Mouse (Mus musculus): ENCODE results near the gene Rcbtb2. TPM values are rescaled to one million over a fixed set of nuclear protein-coding genes. Genes with fewer than 3 reads are reported as not detected.
A peak's percentile ranks its signal among the peaks of the same experiment; 100 is the strongest.

The Rcbtb2 gene
- polyA plus RNA-seq, 1 experiment from 2014 or later, result 110 TPM

- no peaks in the 10 kb centered on the region for H3K36me3 ChIP-seq
- H3K4me2 ChIP-seq, result no peak overlapping the region
- H3K4me3 ChIP-seq, result no peak overlapping the region
- H3K4me1 ChIP-seq, result peaks cover 5% of the 10 kb centered on the region; the same call in 1 of the 2 replicates
- H3K9me3 ChIP-seq, result no peaks in the 10 kb centered on the region
- no peaks in the 10 kb centered on the region for H3K27me3 ChIP-seq
- 80% methylated on average over 9 of the region's 9 CpGs for WGBS
- H3K9ac ChIP-seq, result no peak overlapping the region
- ATAC-seq (ENCODE audit: borderline replicate concordance, extremely low read depth, low FRiP score, low TSS enrichment), result no peak
- H3K27ac ChIP-seq, result no peak overlapping the region
These were observed 99.6 kb downstream of the Rcbtb2 start for GRCm38 (mm10) chr14:73222316-73222970.

- no peak for ATAC-seq (ENCODE audit: borderline replicate concordance, extremely low read depth, low FRiP score, low TSS enrichment)
- Histone ChIP-seq H3K9ac (no peak overlapping the region), H3K27me3 (no peaks in the 10 kb centered on the region), H3K4me2 (no peak overlapping the region), H3K36me3 (no peaks in the 10 kb centered on the region), H3K9me3 (no peaks in the 10 kb centered on the region), H3K27ac (no peak overlapping the region), H3K4me1 (peaks cover 5% of the 10 kb centered on the region; the same call in 1 of the 2 replicates), H3K4me3 (no peak overlapping the region)
- 64% methylated on average over 3 of the region's 3 CpGs for WGBS
These were observed 103.5 kb downstream of the Rcbtb2 start for GRCm38 (mm10) chr14:73226346-73226745.

- WGBS, result 12% methylated on average over 1 of the region's 1 CpGs
- ATAC-seq (ENCODE audit: borderline replicate concordance, extremely low read depth, low FRiP score, low TSS enrichment), result no peak; the same call in 1 of the 2 replicates
- no peak overlapping the region for H3K9ac ChIP-seq
These were observed 104.0 kb downstream of the Rcbtb2 start for GRCm38 (mm10) chr14:73226849-73227248.

GRCm38 (mm10) chr14:73231286-73231982 lies 108.6 kb downstream of the Rcbtb2 start:
- Histone ChIP-seq H3K36me3 (no peaks in the 10 kb centered on the region), H3K4me3 (no peak overlapping the region), H3K27me3 (no peaks in the 10 kb centered on the region), H3K4me2 (no peak overlapping the region), H3K27ac (no peak overlapping the region), H3K9ac (no peak overlapping the region), H3K9me3 (no peaks in the 10 kb centered on the region), H3K4me1 (peaks cover 17% of the 10 kb centered on the region)
- WGBS, result 39% methylated on average over 5 of the region's 5 CpGs
- no peak for ATAC-seq (ENCODE audit: borderline replicate concordance, extremely low read depth, low FRiP score, low TSS enrichment)

More at GRCm38 (mm10) chr14:73226849-73227248, 104.0 kb downstream of the Rcbtb2 start:
- Histone ChIP-seq H3K36me3 (no peaks in the 10 kb centered on the region), H3K4me2 (no peak overlapping the region), H3K27me3 (no peaks in the 10 kb centered on the region), H3K4me1 (peaks cover 5% of the 10 kb centered on the region; the same call in 1 of the 2 replicates), H3K9me3 (no peaks in the 10 kb centered on the region), H3K27ac (no peak overlapping the region), H3K4me3 (no peak overlapping the region)

DNA sequence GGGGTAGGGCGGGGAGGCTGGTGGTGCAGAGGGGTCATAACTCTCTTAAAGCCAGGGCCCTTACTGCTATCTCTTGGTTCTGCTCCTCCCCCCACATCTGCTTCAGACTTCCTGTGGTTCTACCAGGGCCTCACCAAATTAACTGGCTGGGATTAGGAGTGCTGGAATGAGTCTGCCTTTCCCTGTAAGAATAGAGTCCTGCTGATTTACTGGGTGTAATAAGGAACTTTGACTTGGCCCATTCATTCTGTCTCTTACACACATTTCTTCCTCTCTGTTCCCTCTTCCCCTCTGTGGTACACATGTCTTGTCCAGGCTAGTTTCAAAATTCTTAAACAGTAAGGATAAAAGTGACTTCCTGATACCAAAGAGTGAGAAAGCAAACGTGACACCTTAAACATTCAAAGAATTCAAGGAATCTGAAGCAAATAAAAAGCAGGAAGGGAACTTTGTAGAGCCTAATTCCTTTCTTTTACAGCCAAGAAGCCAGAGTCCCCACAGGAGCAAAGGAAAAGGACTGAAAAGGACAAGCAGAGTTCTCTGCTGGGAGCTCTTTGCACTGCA lies 111.7 kb downstream of the Rcbtb2 start:
- H3K36me3 ChIP-seq, result no peaks in the 10 kb centered on the region
- ATAC-seq (ENCODE audit: borderline replicate concordance, extremely low read depth, low FRiP score, low TSS enrichment), result peak; percentile 45; the same call in 1 of the 2 replicates
- H3K4me1 ChIP-seq, result peaks cover 12% of the 10 kb centered on the region
- no peaks in the 10 kb centered on the region for H3K27me3 ChIP-seq
- H3K9ac ChIP-seq, result no peak overlapping the region
- H3K4me3 ChIP-seq, result no peak overlapping the region
- no peaks in the 10 kb centered on the region for H3K9me3 ChIP-seq
- WGBS, result 13% methylated on average over 2 of the region's 2 CpGs
- H3K27ac ChIP-seq, result peak overlapping the region; percentile 87
- H3K4me2 ChIP-seq, result no peak overlapping the region

- H3K9ac ChIP-seq, result peak within 1 kb of the TSS; percentile 58
- peak within 1 kb of the TSS; percentile 57 for H3K4me2 ChIP-seq
- peaks cover 14% of the 10 kb centered on the region for H3K4me1 ChIP-seq
- 0 out of 2 replicates have a peak, but pooled peaks cover 6% of the 10 kb centered on the region for H3K36me3 ChIP-seq
- peak within 1 kb of the TSS; percentile 93 for H3K27ac ChIP-seq
- peak; percentile 87; the same call in 1 of the 2 replicates for ATAC-seq (ENCODE audit: borderline replicate concordance, extremely low read depth, low FRiP score, low TSS enrichment)
- under 1% methylated on average over 19 of the region's 19 CpGs for WGBS
- no peaks in the 10 kb centered on the region for H3K9me3 ChIP-seq
- no peaks in the 10 kb centered on the region for H3K27me3 ChIP-seq
- peak within 1 kb of the TSS; percentile 54 for H3K4me3 ChIP-seq
These were observed 115.0 kb downstream of the Rcbtb2 start, which contains the start of gene Lpar6 for GRCm38 (mm10) chr14:73237848-73238321. Gene Lpar6, plus strand, starts transcription at chr14:73237895.

DNA sequence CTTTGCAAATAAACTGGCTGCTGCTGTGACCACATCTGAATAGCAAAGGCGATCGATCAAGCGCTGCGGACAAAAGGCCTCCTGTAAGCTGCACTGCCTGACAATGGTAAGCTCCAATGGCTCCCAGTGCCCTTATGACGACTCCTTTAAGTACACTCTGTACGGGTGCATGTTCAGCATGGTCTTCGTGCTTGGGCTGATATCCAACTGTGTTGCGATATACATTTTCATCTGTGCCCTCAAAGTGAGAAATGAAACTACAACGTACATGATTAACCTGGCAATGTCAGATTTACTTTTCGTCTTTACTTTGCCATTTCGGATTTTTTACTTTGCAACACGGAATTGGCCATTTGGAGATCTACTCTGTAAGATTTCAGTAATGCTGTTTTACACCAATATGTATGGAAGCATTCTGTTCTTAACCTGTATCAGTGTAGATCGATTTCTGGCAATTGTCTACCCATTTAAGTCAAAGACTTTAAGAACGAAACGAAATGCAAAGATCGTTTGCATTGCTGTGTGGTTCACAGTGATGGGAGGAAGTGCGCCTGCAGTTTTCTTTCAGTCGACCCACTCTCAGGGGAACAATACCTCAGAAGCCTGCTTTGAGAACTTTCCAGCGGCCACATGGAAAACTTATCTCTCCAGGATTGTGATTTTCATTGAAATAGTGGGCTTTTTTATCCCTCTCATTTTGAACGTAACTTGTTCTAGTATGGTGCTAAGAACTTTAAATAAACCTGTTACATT lies 115.8 kb downstream of the Rcbtb2 start:
- H3K4me2 ChIP-seq, result peak overlapping the region; percentile 57
- peak overlapping the region; percentile 93 for H3K27ac ChIP-seq
- no peaks in the 10 kb centered on the region for H3K27me3 ChIP-seq
- under 1% methylated on average over 20 of the region's 20 CpGs for WGBS
- peak overlapping the region; percentile 54 for H3K4me3 ChIP-seq
- peak; percentile 82 for ATAC-seq (ENCODE audit: borderline replicate concordance, extremely low read depth, low FRiP score, low TSS enrichment)
- H3K9me3 ChIP-seq, result no peaks in the 10 kb centered on the region
- peak overlapping the region; percentile 58 for H3K9ac ChIP-seq
- H3K36me3 ChIP-seq, result 0 out of 2 replicates have a peak, but pooled peaks cover 6% of the 10 kb centered on the region
- peaks cover 14% of the 10 kb centered on the region for H3K4me1 ChIP-seq

DNA sequence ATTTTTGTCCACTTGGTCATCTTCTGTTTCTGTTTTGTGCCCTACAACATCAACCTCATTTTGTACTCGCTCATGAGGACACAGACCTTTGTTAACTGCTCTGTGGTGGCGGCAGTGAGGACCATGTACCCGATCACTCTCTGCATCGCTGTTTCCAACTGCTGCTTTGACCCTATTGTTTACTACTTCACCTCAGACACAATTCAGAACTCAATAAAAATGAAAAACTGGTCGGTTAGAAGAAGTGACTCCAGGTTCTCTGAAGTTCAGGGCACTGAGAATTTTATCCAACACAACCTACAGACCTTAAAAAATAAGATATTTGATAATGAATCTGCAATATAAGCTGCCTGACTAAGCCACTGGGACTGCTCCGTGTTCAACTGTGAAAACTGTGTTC lies 116.5 kb downstream of the Rcbtb2 start:
- H3K4me3 ChIP-seq, result peak overlapping the region; percentile 54
- WGBS, result 0% methylated on average over 6 of the region's 6 CpGs
- H3K4me1 ChIP-seq, result peaks cover 11% of the 10 kb centered on the region
- H3K27me3 ChIP-seq, result no peaks in the 10 kb centered on the region
- H3K36me3 ChIP-seq, result 0 out of 2 replicates have a peak, but pooled peaks cover 6% of the 10 kb centered on the region
- no peak for ATAC-seq (ENCODE audit: borderline replicate concordance, extremely low read depth, low FRiP score, low TSS enrichment)
- H3K9me3 ChIP-seq, result no peaks in the 10 kb centered on the region
- H3K4me2 ChIP-seq, result peak overlapping the region; percentile 57
- peak overlapping the region; percentile 58 for H3K9ac ChIP-seq
- H3K27ac ChIP-seq, result peak overlapping the region; percentile 93

- H3K4me3 ChIP-seq, result no peak overlapping the region
- H3K27ac ChIP-seq, result no peak overlapping the region
- H3K4me2 ChIP-seq, result no peak overlapping the region
- 0 out of 2 replicates have a peak, but pooled peaks cover 6% of the 10 kb centered on the region for H3K36me3 ChIP-seq
- H3K27me3 ChIP-seq, result no peaks in the 10 kb centered on the region
- 18% methylated on average over 3 of the region's 3 CpGs for WGBS
- peaks cover 8% of the 10 kb centered on the region; the same call in 1 of the 2 replicates for H3K4me1 ChIP-seq
- ATAC-seq (ENCODE audit: borderline replicate concordance, extremely low read depth, low FRiP score, low TSS enrichment), result no peak
- no peaks in the 10 kb centered on the region for H3K9me3 ChIP-seq
- no peak overlapping the region for H3K9ac ChIP-seq
These were observed 117.0 kb downstream of the Rcbtb2 start for GRCm38 (mm10) chr14:73239857-73240256.

DNA sequence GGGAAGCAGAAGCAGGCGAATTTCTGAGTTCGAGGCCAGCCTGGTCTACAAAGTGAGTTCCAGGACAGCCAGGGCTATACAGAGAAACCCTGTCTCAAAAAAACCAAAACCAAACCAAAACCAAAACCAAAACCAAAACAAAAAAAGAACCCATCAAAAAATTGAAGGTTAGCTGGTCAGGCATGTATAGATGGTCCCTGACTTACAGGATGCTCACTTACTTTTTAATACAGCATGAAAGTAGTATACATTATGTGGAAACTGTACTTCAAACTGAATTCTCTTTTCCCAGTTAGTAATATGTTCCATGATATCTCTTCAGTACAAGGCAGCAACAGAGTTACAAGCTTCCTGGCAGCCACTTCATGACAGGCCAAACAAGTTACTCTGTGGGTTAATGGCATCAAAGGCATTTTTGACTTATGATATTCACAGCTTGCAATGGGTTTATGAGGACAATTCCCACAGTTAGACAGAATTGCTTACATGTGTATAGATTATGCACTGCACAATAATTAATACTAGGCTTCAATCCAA lies 121.3 kb downstream of the Rcbtb2 start:
- WGBS, result 86% methylated on average over 2 of the region's 2 CpGs
- Histone ChIP-seq H3K9ac (no peak overlapping the region), H3K9me3 (no peaks in the 10 kb centered on the region), H3K27me3 (no peaks in the 10 kb centered on the region), H3K4me2 (no peak overlapping the region), H3K4me1 (0 out of 2 replicates have a peak, but pooled peaks cover 3% of the 10 kb centered on the region), H3K4me3 (no peak overlapping the region), H3K36me3 (0 out of 2 replicates have a peak, but pooled peaks cover 6% of the 10 kb centered on the region), H3K27ac (no peak overlapping the region)
- no peak for ATAC-seq (ENCODE audit: borderline replicate concordance, extremely low read depth, low FRiP score, low TSS enrichment)

GRCm38 (mm10) chr14:73250056-73250455 lies 127.2 kb downstream of the Rcbtb2 start:
- ATAC-seq (ENCODE audit: borderline replicate concordance, extremely low read depth, low FRiP score, low TSS enrichment), result no peak
- H3K36me3 ChIP-seq, result no peaks in the 10 kb centered on the region
- no peak overlapping the region for H3K4me2 ChIP-seq
- 94% methylated on average over 2 of the region's 2 CpGs for WGBS
- no peaks in the 10 kb centered on the region for H3K27me3 ChIP-seq
- H3K9ac ChIP-seq, result no peak overlapping the region
- no peak overlapping the region for H3K27ac ChIP-seq
- H3K4me3 ChIP-seq, result no peak overlapping the region
- 0 out of 2 replicates have a peak, but pooled peaks cover 4% of the 10 kb centered on the region for H3K4me1 ChIP-seq
- no peaks in the 10 kb centered on the region for H3K9me3 ChIP-seq
